Mouse (Mus musculus): ENCODE data around the gene Kcnip4.

Gene Kcnip4

GRCm38 (mm10) chr5:48588014-48588413 lies 936.7 kb downstream of the Kcnip4 start:
- DNase-seq (ENCODE audit: low read depth, low spot score), result no peak

- no peak for DNase-seq (ENCODE audit: low read depth, low spot score)
Observed at GRCm38 (mm10) chr5:48583431-48583830, 941.3 kb downstream of the Kcnip4 start.

GRCm38 (mm10) chr5:48563996-48564587 lies 960.6 kb downstream of the Kcnip4 start:
- no peak for DNase-seq (ENCODE audit: low read depth, low spot score)

GRCm38 (mm10) chr5:48551753-48552152 lies 973.0 kb downstream of the Kcnip4 start:
- no peak for DNase-seq (ENCODE audit: low read depth, low spot score)

- no peak for DNase-seq (ENCODE audit: low read depth, low spot score)
Observed at GRCm38 (mm10) chr5:48545825-48546224, 978.9 kb downstream of the Kcnip4 start.

GRCm38 (mm10) chr5:48544784-48545734 lies 979.6 kb downstream of the Kcnip4 start:
- no peak for DNase-seq (ENCODE audit: low read depth, low spot score)

GRCm38 (mm10) chr5:48518035-48518434 lies 1006.7 kb downstream of the Kcnip4 start:
- no peak for DNase-seq (ENCODE audit: low read depth, low spot score)

- DNase-seq (ENCODE audit: low read depth, low spot score), result no peak
Observed at GRCm38 (mm10) chr5:48513354-48513753, 1011.4 kb downstream of the Kcnip4 start.

- DNase-seq (ENCODE audit: low read depth, low spot score), result no peak
Observed at GRCm38 (mm10) chr5:48511357-48511756, 1013.4 kb downstream of the Kcnip4 start.

- DNase-seq (ENCODE audit: low read depth, low spot score), result no peak
Observed at GRCm38 (mm10) chr5:48510241-48510640, 1014.5 kb downstream of the Kcnip4 start.

- DNase-seq (ENCODE audit: low read depth, low spot score), result peak; percentile 65
Observed at GRCm38 (mm10) chr5:48509194-48509930, 1015.3 kb downstream of the Kcnip4 start.

- DNase-seq (ENCODE audit: low read depth, low spot score), result no peak
Observed at GRCm38 (mm10) chr5:48503094-48503493, 1021.6 kb downstream of the Kcnip4 start.

GRCm38 (mm10) chr5:48502442-48502841 lies 1022.3 kb downstream of the Kcnip4 start:
- DNase-seq (ENCODE audit: low read depth, low spot score), result no peak

- no peak for DNase-seq (ENCODE audit: low read depth, low spot score)
Observed at GRCm38 (mm10) chr5:48500204-48500603, 1024.5 kb downstream of the Kcnip4 start.

GRCm38 (mm10) chr5:48490864-48491477 lies 1033.7 kb downstream of the Kcnip4 start:
- no peak for DNase-seq (ENCODE audit: low read depth, low spot score)

- no peak for DNase-seq (ENCODE audit: low read depth, low spot score)
Observed at GRCm38 (mm10) chr5:48489549-48490288, 1035.0 kb downstream of the Kcnip4 start.

GRCm38 (mm10) chr5:48483112-48483511 lies 1041.6 kb downstream of the Kcnip4 start:
- no peak for DNase-seq (ENCODE audit: low read depth, low spot score)

GRCm38 (mm10) chr5:48460221-48460620 lies 1064.5 kb downstream of the Kcnip4 start:
- no peak for DNase-seq (ENCODE audit: low read depth, low spot score)

- no peak for DNase-seq (ENCODE audit: low read depth, low spot score)
Observed at GRCm38 (mm10) chr5:48448888-48449287, 1075.8 kb downstream of the Kcnip4 start.

GRCm38 (mm10) chr5:48430459-48430858 lies 1094.2 kb downstream of the Kcnip4 start:
- DNase-seq (ENCODE audit: low read depth, low spot score), result peak; percentile 32

GRCm38 (mm10) chr5:48421957-48422356 lies 1102.8 kb downstream of the Kcnip4 start:
- DNase-seq (ENCODE audit: low read depth, low spot score), result no peak

Measured in brain, embryonic 18.5 days (tissue).